Mouse (Mus musculus): ENCODE measurements around the gene Syt17. TPM values are rescaled to one million over a fixed set of nuclear protein-coding genes. Genes with fewer than 3 reads are reported as not detected.
"Not testable (repeated sequence)": the region's sequence is repeated elsewhere in the genome, so short reads cannot be mapped to it uniquely, and the experiment has no call there.

Syt17 gene
- polyA plus RNA-seq, 1 experiment from 2014 or later, result 3.4 TPM

DNA sequence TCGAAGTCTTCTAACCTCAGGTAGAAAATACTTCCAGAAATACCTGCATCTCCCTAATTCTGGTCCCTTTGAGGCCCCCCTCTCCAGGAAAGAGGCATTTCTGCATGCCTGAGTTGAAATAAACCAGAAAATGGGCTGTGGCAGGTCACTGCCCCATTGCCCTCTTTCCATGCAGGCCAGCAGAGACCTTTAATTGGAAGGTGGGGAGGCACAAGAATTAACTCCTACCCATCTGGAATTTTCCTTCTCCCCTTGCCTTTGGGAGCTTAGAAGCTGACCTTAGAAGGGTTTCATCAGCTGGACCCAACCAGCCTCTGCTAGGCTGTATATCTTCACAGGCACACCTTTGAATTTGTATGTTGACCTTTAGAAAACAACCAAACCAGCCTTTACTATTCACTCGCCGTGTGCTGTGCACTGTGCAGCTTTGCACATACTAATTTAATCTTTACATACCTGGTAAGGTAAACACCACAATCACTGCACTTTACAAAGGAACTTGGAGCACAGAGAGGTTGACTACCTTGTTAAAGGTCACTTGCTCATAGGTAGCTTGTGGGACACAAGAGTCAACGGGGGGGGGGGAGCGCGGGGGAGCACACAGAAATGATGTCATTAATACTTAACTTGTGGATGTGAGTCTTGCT, 84.3 kb downstream of the Syt17 start:
- no peak for ATAC-seq (ENCODE audit: borderline replicate concordance, extremely low read depth, low FRiP score, low TSS enrichment)
- no peak overlapping the region for H3K4me3 ChIP-seq
- no peak overlapping the region for H3K27ac ChIP-seq
- 68% methylated on average over 6 of the region's 6 CpGs for WGBS
- no peak overlapping the region for H3K4me2 ChIP-seq
- H3K9ac ChIP-seq, result no peak overlapping the region
- no peaks in the 10 kb centered on the region for H3K27me3 ChIP-seq
- no peaks in the 10 kb centered on the region for H3K9me3 ChIP-seq
- H3K36me3 ChIP-seq, result no peaks in the 10 kb centered on the region
- no peaks in the 10 kb centered on the region for H3K4me1 ChIP-seq

- ATAC-seq (ENCODE audit: borderline replicate concordance, extremely low read depth, low FRiP score, low TSS enrichment), result no peak
- Histone ChIP-seq H3K4me1 (no peaks in the 10 kb centered on the region), H3K27ac (no peak overlapping the region), H3K4me3 (no peak overlapping the region), H3K4me2 (no peak overlapping the region), H3K9ac (no peak overlapping the region), H3K9me3 (no peaks in the 10 kb centered on the region), H3K27me3 (no peaks in the 10 kb centered on the region), H3K36me3 (no peaks in the 10 kb centered on the region)
- WGBS, result 71% methylated on average over 1 of the region's 1 CpGs
Observed at GRCm38 (mm10) chr7:118362931-118363330, 85.1 kb downstream of the Syt17 start.

DNA sequence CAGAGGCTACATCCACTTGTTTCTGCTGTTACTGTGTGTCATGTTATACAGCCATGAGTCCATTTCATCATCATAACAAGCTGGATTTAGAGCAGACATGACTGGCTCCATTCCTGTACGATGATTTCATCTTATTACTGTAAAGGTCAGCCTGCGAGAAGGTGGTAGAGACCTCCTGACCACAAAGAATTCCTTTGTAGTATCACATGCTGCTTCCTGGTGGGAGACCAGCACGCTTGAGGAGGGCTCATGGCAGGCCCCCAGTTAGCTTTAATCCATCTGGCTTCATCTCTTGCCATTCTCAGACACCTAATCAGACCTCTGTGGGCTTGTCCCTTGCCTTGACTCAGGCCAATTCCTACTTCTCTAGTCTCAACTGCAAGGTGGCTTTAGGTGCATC, 85.8 kb downstream of the Syt17 start:
- no peak overlapping the region for H3K27ac ChIP-seq
- no peak overlapping the region for H3K4me3 ChIP-seq
- H3K36me3 ChIP-seq, result no peaks in the 10 kb centered on the region
- no peaks in the 10 kb centered on the region for H3K27me3 ChIP-seq
- WGBS, result 47% methylated on average over 3 of the region's 3 CpGs
- ATAC-seq (ENCODE audit: borderline replicate concordance, extremely low read depth, low FRiP score, low TSS enrichment), result no peak
- H3K9ac ChIP-seq, result no peak overlapping the region
- no peaks in the 10 kb centered on the region for H3K9me3 ChIP-seq
- no peaks in the 10 kb centered on the region for H3K4me1 ChIP-seq
- no peak overlapping the region for H3K4me2 ChIP-seq

- no peak overlapping the region for H3K27ac ChIP-seq
- WGBS, result 44% methylated on average over 3 of the region's 3 CpGs
- no peak for ATAC-seq (ENCODE audit: borderline replicate concordance, extremely low read depth, low FRiP score, low TSS enrichment)
Observed at GRCm38 (mm10) chr7:118358977-118359376, 89.0 kb downstream of the Syt17 start.

GRCm38 (mm10) chr7:118356410-118357005, 91.5 kb downstream of the Syt17 start:
- H3K36me3 ChIP-seq; H3K4me3 ChIP-seq; H3K4me1 ChIP-seq; H3K9me3 ChIP-seq; H3K9ac ChIP-seq; H3K27me3 ChIP-seq; ATAC-seq (ENCODE audit: borderline replicate concordance, extremely low read depth, low FRiP score, low TSS enrichment); H3K27ac ChIP-seq; H3K4me2 ChIP-seq: not testable (repeated sequence)
- 71% methylated on average over 8 of the region's 8 CpGs for whole genome bisulfite sequencing

More at GRCm38 (mm10) chr7:118358977-118359376, 89.0 kb downstream of the Syt17 start:
- Histone ChIP-seq H3K9me3 (no peaks in the 10 kb centered on the region), H3K27me3 (no peaks in the 10 kb centered on the region), H3K4me3 (no peak overlapping the region), H3K4me1 (no peaks in the 10 kb centered on the region), H3K4me2 (no peak overlapping the region), H3K36me3 (no peaks in the 10 kb centered on the region), H3K9ac (no peak overlapping the region)

DNA sequence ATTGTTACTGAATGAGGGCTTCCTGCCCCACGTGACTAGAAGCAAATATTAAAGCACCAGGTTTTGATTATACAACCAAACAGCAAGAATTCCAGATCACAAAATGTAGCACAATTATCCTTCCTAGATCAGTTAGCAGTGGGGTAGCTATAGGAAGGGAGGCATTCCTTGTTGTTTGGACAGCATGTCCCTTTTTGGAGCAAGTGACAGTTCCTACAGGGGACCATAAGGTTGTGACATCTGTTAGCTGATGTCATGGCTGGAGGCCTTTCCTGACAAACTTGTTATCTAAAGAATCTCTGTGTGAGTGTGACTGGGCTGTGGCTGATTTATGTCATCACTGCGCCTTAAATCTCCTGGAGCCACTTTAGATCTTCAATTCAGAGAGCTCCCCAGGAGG, 97.2 kb downstream of the Syt17 start:
- H3K9ac ChIP-seq, result no peak overlapping the region
- WGBS, result 79% methylated on average over 2 of the region's 2 CpGs
- no peak overlapping the region for H3K4me3 ChIP-seq
- H3K27ac ChIP-seq, result no peak overlapping the region
- no peak overlapping the region for H3K4me2 ChIP-seq
- no peaks in the 10 kb centered on the region for H3K4me1 ChIP-seq
- H3K27me3 ChIP-seq, result no peaks in the 10 kb centered on the region
- H3K36me3 ChIP-seq, result no peaks in the 10 kb centered on the region
- no peaks in the 10 kb centered on the region for H3K9me3 ChIP-seq
- no peak for ATAC-seq (ENCODE audit: borderline replicate concordance, extremely low read depth, low FRiP score, low TSS enrichment)

- no peak for ATAC-seq (ENCODE audit: borderline replicate concordance, extremely low read depth, low FRiP score, low TSS enrichment)
- Histone ChIP-seq H3K27me3 (no peaks in the 10 kb centered on the region), H3K9me3 (no peaks in the 10 kb centered on the region), H3K9ac (no peak overlapping the region), H3K27ac (no peak overlapping the region), H3K4me2 (no peak overlapping the region), H3K36me3 (no peaks in the 10 kb centered on the region), H3K4me3 (no peak overlapping the region), H3K4me1 (no peaks in the 10 kb centered on the region)
- WGBS, result 61% methylated on average over 2 of the region's 2 CpGs
Observed at GRCm38 (mm10) chr7:118346943-118347342, 101.1 kb downstream of the Syt17 start.

GRCm38 (mm10) chr7:118346432-118346831, 101.6 kb downstream of the Syt17 start:
- Histone ChIP-seq H3K4me1 (no peaks in the 10 kb centered on the region), H3K9me3 (no peaks in the 10 kb centered on the region), H3K9ac (no peak overlapping the region), H3K27ac (no peak overlapping the region), H3K4me3 (no peak overlapping the region), H3K36me3 (no peaks in the 10 kb centered on the region), H3K27me3 (no peaks in the 10 kb centered on the region), H3K4me2 (no peak overlapping the region)
- no peak for ATAC-seq (ENCODE audit: borderline replicate concordance, extremely low read depth, low FRiP score, low TSS enrichment)
- WGBS, result 39% methylated on average over 2 of the region's 2 CpGs

- no peak overlapping the region for H3K4me3 ChIP-seq
- H3K4me2 ChIP-seq, result no peak overlapping the region
- H3K4me1 ChIP-seq, result no peaks in the 10 kb centered on the region
- H3K9ac ChIP-seq, result no peak overlapping the region
- H3K27me3 ChIP-seq, result no peaks in the 10 kb centered on the region
- H3K36me3 ChIP-seq, result no peaks in the 10 kb centered on the region
- no peak overlapping the region for H3K27ac ChIP-seq
- WGBS, result 62% methylated on average over 3 of the region's 3 CpGs
- no peak for ATAC-seq (ENCODE audit: borderline replicate concordance, extremely low read depth, low FRiP score, low TSS enrichment)
- no peaks in the 10 kb centered on the region for H3K9me3 ChIP-seq
Observed at GRCm38 (mm10) chr7:118345396-118345795, 102.6 kb downstream of the Syt17 start.

DNA sequence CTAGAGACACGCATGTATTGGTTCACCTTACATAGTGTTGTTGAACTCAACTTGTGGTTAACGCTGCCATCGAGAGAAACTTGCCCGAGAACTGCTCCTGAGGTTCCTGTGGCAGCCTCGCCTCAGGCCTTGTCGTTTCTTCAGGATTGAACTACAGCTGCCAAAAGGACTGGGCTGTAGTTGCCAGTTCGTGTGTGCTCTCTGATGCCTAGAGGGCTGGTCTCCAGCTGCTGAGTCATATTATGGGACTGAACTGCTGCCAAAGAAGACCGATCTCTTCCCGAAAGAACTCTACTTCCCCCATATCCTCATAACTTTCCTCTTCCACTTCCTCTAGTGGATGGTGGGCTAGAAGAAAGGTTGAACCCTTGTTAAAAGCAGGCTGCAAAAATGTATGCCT, 103.3 kb downstream of the Syt17 start:
- no peak for ATAC-seq (ENCODE audit: borderline replicate concordance, extremely low read depth, low FRiP score, low TSS enrichment)
- Histone ChIP-seq H3K4me1 (no peaks in the 10 kb centered on the region), H3K9me3 (no peaks in the 10 kb centered on the region), H3K9ac (no peak overlapping the region), H3K4me2 (no peak overlapping the region), H3K36me3 (no peaks in the 10 kb centered on the region), H3K27ac (no peak overlapping the region), H3K27me3 (no peaks in the 10 kb centered on the region), H3K4me3 (no peak overlapping the region)
- WGBS, result 72% methylated on average over 9 of the region's 9 CpGs
